Mouse (Mus musculus) heart, embryonic 11.5 days (tissue): ENCODE measurements around the gene Slc19a1. TPM values are rescaled to one million over a fixed set of nuclear protein-coding genes. Genes with fewer than 3 reads are reported as not detected.

ENCODE experiments used
- ATAC-seq: fragments of 200-750 bp; cut with Nextera tagmentation; replicated peaks from 2 replicates; pipeline ENCODE4 v1.8.0; 2017; ENCODE audit warnings: moderate library complexity; ENCODE audit not compliant: insufficient number of reproducible peaks, low FRiP score, low TSS enrichment
- H3K27ac ChIP-seq: fragments of 300-500 bp; sonication (generic); 2 replicates; pipeline ENCODE4 v1.5.1; 2014; ENCODE audit warnings: mild to moderate bottlenecking, low read depth, low read length
- H3K27me3 ChIP-seq: fragments of 300-500 bp; sonication (generic); 2 replicates; pipeline ENCODE4 v1.6.1; 2014; ENCODE audit warnings: mild to moderate bottlenecking, low read length, mixed read lengths; ENCODE audit not compliant: control insufficient read depth, insufficient read depth
- H3K36me3 ChIP-seq: fragments of 300-500 bp; sonication (generic); 2 replicates; pipeline ENCODE4 v1.6.1; 2014; ENCODE audit warnings: mild to moderate bottlenecking, low read length, moderate library complexity, mixed read lengths; ENCODE audit not compliant: control insufficient read depth, insufficient read depth
- H3K4me1 ChIP-seq: fragments of 300-500 bp; sonication (generic); 2 replicates; pipeline ENCODE4 v1.6.1; 2014; ENCODE audit warnings: low read length; ENCODE audit not compliant: control insufficient read depth, insufficient read depth
- H3K4me2 ChIP-seq: fragments of 300-500 bp; sonication (generic); 2 replicates; pipeline ENCODE4 v1.6.1; 2014; ENCODE audit warnings: mild to moderate bottlenecking, moderate library complexity
- H3K4me3 ChIP-seq: fragments of 300-500 bp; sonication (generic); 2 replicates; pipeline ENCODE4 v1.5.1; 2014; ENCODE audit warnings: low read depth, low read length
- H3K9ac ChIP-seq: fragments of 300-500 bp; sonication (generic); 2 replicates; pipeline ENCODE4 v1.6.1; 2014; ENCODE audit warnings: mild to moderate bottlenecking, low read depth, low read length, moderate library complexity
- H3K9me3 ChIP-seq: fragments of 300-500 bp; sonication (generic); replicated peaks from 2 replicates; pipeline ENCODE4 v1.6.1; 2016; ENCODE audit warnings: low read length; ENCODE audit not compliant: control insufficient read depth
- WGBS: fragments of 180-500 bp; shearing (Covaris S2); extraction: QIAGEN DNeasy Blood & Tissue Kit; methylation state at CpG from one replicate; pipeline ENCODE4 v1.1.7; 2014; ENCODE audit not compliant: insufficient replicate concordance; 5-methylcytosine and 5-hydroxymethylcytosine counted together
- polyA plus RNA-seq: library from polyadenylated mRNA; unstranded; fragments of >200 nt; fragmentation: Nextera tagmentation; extraction: Ambion mirVana; gene quantifications from 2 replicates; pipeline ENCODE4 v1.2.1, GENCODE M21; 2014

Gene Slc19a1
- polyA plus RNA-seq, 1 experiment from 2014 or later = 15.3 TPM

DNA sequence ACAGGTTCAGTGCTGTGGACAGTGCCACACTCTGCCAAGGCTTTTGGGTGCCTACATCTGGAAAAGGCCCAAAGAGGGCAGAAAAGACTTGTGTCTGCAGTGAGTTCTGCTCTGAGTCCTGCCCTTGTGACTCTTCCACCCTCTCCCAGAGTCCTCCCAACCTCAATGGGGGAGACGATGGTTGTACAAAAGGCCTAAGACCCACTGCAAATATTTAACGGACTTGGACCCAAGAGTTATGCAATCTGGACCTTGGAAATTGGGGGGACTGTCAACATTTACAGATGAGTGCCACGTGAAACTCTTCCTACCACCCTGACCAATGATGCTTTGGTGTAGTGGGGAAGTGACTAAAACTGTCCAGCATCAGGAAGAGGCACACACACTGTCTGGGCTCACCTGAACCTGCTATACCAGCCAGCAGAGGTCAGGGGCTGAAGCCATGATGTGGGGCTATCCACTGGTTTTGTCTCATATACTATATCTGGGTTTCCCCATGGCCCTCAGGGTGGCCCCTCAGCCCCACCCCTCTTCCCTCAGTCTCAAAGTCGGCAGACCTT is 59.6 kb downstream of the Slc19a1 start:
- Histone ChIP-seq H3K36me3 (peaks cover 18% of the 10 kb centered on the region), H3K9me3 (peaks cover 5% of the 10 kb centered on the region), H3K4me1 (peaks cover 19% of the 10 kb centered on the region), H3K4me3 (no peak overlapping the region), H3K27ac (no peak overlapping the region), H3K9ac (no peak overlapping the region), H3K4me2 (no peak overlapping the region), H3K27me3 (no peaks in the 10 kb centered on the region)
- WGBS = 83% methylated on average over 4 of the region's 4 CpGs
- ATAC-seq = no peak

DNA sequence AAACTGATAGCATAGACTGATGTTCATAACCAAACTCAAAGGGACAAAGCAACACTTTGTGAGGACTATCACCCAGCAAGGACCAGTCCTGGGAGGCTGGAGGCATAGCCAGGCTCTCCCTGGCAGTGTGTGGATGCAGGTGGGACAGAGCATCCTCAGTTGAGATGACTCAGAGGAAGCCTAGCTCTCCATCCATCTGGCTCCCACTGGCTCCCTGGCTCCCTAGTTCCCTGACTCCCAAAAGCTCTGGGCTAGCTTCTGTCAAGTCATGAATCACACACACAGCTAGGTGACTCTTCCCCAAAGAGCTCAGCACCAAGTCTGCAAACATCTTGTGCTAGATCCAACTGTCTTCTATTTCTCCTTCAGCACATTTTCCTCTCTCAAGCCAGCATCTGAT is 61.8 kb downstream of the Slc19a1 start:
- Histone ChIP-seq H3K9me3 (peaks cover 5% of the 10 kb centered on the region), H3K4me1 (peaks cover 33% of the 10 kb centered on the region), H3K36me3 (peaks cover 16% of the 10 kb centered on the region), H3K4me3 (no peak overlapping the region), H3K4me2 (no peak overlapping the region), H3K27me3 (no peaks in the 10 kb centered on the region), H3K27ac (no peak overlapping the region), H3K9ac (no peak overlapping the region)
- ATAC-seq = no peak

GRCm38 (mm10) chr10:77095666-77096065 is 63.6 kb downstream of the Slc19a1 start:
- Histone ChIP-seq H3K4me2 (no peak overlapping the region), H3K27ac (no peak overlapping the region), H3K4me1 (peaks cover 20% of the 10 kb centered on the region), H3K9me3 (peaks cover 5% of the 10 kb centered on the region), H3K4me3 (no peak overlapping the region), H3K36me3 (peaks cover 16% of the 10 kb centered on the region), H3K27me3 (no peaks in the 10 kb centered on the region), H3K9ac (no peak overlapping the region)
- ATAC-seq = no peak
- WGBS = 87% methylated on average over 3 of the region's 3 CpGs

GRCm38 (mm10) chr10:77097006-77097889 is 65.2 kb downstream of the Slc19a1 start:
- Histone ChIP-seq H3K4me2 (no peak overlapping the region), H3K4me3 (no peak overlapping the region), H3K9me3 (peaks cover 5% of the 10 kb centered on the region), H3K36me3 (peaks cover 16% of the 10 kb centered on the region), H3K27ac (peak overlapping the region; percentile 60; the same call in 1 of the 2 replicates), H3K9ac (no peak overlapping the region), H3K27me3 (no peaks in the 10 kb centered on the region), H3K4me1 (peaks cover 16% of the 10 kb centered on the region)
- no peak for ATAC-seq
- 63% methylated on average over 12 of the region's 12 CpGs for WGBS

- H3K4me2 ChIP-seq = no peak overlapping the region
- H3K27me3 ChIP-seq = no peaks in the 10 kb centered on the region
- WGBS = 57% methylated on average over 4 of the region's 4 CpGs
- no peak overlapping the region for H3K9ac ChIP-seq
- H3K36me3 ChIP-seq = peaks cover 14% of the 10 kb centered on the region
- H3K4me3 ChIP-seq = no peak overlapping the region
- peaks cover 16% of the 10 kb centered on the region for H3K4me1 ChIP-seq
- ATAC-seq = no peak
- peaks cover 3% of the 10 kb centered on the region for H3K9me3 ChIP-seq
- peak overlapping the region; percentile 60; the same call in 1 of the 2 replicates for H3K27ac ChIP-seq
These were observed 65.8 kb downstream of the Slc19a1 start for GRCm38 (mm10) chr10:77097890-77098200.

DNA sequence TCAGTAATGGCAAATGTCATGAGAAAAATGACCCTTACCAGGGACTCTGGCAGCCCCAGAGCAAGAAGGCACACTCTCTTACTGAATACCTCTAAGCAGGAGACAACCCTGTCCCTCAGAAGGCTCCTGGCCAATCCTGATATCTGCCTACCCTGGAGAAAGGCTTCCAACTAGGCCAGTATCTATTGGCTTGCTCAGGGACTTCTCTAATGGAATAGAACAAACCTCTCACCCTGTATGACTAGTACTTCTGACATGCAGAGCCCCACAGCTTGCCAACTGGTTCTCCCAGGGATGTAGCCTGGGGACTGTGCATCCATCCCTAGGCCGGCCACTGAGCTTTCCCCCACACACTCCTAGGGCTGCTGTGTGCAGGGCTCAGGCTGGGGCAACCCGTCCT is 66.6 kb downstream of the Slc19a1 start:
- no peaks in the 10 kb centered on the region for H3K27me3 ChIP-seq
- no peaks in the 10 kb centered on the region for H3K9me3 ChIP-seq
- no peak overlapping the region for H3K4me2 ChIP-seq
- no peak overlapping the region for H3K9ac ChIP-seq
- H3K36me3 ChIP-seq = peaks cover 10% of the 10 kb centered on the region; the same call in 1 of the 2 replicates
- no peak for ATAC-seq
- no peak overlapping the region for H3K27ac ChIP-seq
- H3K4me3 ChIP-seq = no peak overlapping the region
- 74% methylated on average over 2 of the region's 2 CpGs for WGBS
- peaks cover 16% of the 10 kb centered on the region for H3K4me1 ChIP-seq

- ATAC-seq = no peak
- H3K9ac ChIP-seq = no peak overlapping the region
- 91% methylated on average over 4 of the region's 4 CpGs for WGBS
- no peaks in the 10 kb centered on the region for H3K27me3 ChIP-seq
- peaks cover 19% of the 10 kb centered on the region for H3K4me1 ChIP-seq
- peaks cover 5% of the 10 kb centered on the region; the same call in 1 of the 2 replicates for H3K36me3 ChIP-seq
- no peak overlapping the region for H3K27ac ChIP-seq
- H3K4me2 ChIP-seq = no peak overlapping the region
- no peak overlapping the region for H3K4me3 ChIP-seq
- H3K9me3 ChIP-seq = no peaks in the 10 kb centered on the region
These were observed 67.7 kb downstream of the Slc19a1 start for GRCm38 (mm10) chr10:77099777-77100176.

DNA sequence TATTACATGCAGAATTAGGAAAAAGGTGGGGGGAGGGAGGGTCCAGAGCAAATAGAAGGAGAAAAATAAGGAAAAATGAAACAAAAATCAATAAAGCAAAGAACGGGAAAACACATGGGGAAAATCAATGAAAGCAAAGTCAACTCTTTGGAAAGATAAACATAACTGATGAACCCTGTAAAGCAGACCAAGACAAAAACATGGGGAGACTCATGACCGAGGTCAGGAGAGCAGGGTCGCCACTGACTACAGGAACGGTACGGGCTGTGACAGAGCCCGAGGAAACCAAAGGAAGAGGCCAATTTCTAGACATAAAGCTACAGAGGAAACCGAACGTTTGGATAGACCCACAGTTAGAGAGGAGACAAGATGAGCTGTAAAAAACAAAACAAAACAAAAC is 71.6 kb downstream of the Slc19a1 start:
- 0 out of 2 replicates have a peak, but pooled peaks cover 6% of the 10 kb centered on the region for H3K4me1 ChIP-seq
- H3K9me3 ChIP-seq = no peaks in the 10 kb centered on the region
- no peaks in the 10 kb centered on the region for H3K27me3 ChIP-seq

DNA sequence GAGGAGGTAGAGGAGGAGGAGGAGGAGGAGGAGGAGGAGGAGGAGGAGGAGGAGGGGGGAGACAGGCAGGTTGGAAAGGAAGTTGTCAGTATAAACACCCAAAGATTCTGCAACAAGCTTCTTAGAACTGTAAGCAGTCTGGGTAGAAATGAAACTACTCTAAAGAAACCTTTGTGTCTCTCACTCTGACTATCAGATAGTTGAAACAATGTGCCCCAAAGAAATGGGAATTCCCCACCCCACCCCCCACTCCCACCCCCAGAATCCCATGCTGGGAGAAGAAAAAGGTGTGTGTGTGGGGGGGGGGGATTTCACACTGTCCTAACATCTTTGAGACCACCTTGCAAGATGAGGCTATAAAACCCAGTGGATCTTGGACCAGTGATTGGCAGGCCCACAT is 72.3 kb downstream of the Slc19a1 start:
- Histone ChIP-seq H3K36me3 (no peaks in the 10 kb centered on the region), H3K4me1 (peaks cover 6% of the 10 kb centered on the region), H3K9ac (no peak overlapping the region), H3K27me3 (no peaks in the 10 kb centered on the region), H3K9me3 (no peaks in the 10 kb centered on the region), H3K4me3 (no peak overlapping the region), H3K4me2 (no peak overlapping the region), H3K27ac (no peak overlapping the region)
- ATAC-seq = no peak

More for the DNA sequence above, 71.6 kb downstream of the Slc19a1 start:
- 57% methylated on average over 8 of the region's 8 CpGs for WGBS
- Histone ChIP-seq H3K36me3 (no peaks in the 10 kb centered on the region), H3K4me2 (no peak overlapping the region), H3K9ac (no peak overlapping the region), H3K4me3 (no peak overlapping the region), H3K27ac (no peak overlapping the region)
- ATAC-seq = no peak
